20 mouse cellular contexts compared by ENCODE assay signal in genomic region chr9:60668886-60669285, GRCm38 (mm10). TPM values are rescaled to one million over a fixed set of nuclear protein-coding genes. Genes with fewer than 3 reads are reported as not detected.
A peak's percentile ranks its signal among the peaks of the same experiment; 100 is the strongest.
DNase-seq lines count a peak whose midpoint lies in the region; ATAC-seq and TF ChIP-seq lines count a peak whose summit lies in the region.
"Had no signal": no experiment of that assay in that cellular context is flagged by ENCODE, and none has a peak within 500 bp of the region (broad histone marks: within the 10 kb centered on the region; RNA-seq: fewer than 3 reads in every experiment).

No protein-coding gene starts in this region.

- ATAC-seq in cerebellum, adult (ENCODE audit: insufficient number of reproducible peaks, low FRiP score, low TSS enrichment) = no peak
- ATAC-seq: CD4-positive, CD25-positive, alpha-beta regulatory T cell, adult 4 months; forebrain, embryonic 15.5 days; hindbrain, embryonic 16.5 days had no signal

- TF ChIP-seq CTCF in layer of hippocampus, adult 2 months (conservative IDR thresholded peaks at IDR 0.05) = no peak

- H3K27ac ChIP-seq in layer of hippocampus, adult 2 months = peak overlapping the region; percentile 51; the same call in 1 of the 2 replicates
- H3K27ac ChIP-seq: embryonic facial prominence, embryonic 12.5 days; forebrain, embryonic 15.5 days; heart, embryonic 13.5 days; hindbrain, embryonic 12.5 days had no signal

- no peak overlapping the region for H3K4me3 ChIP-seq in layer of hippocampus, adult 2 months
- H3K4me3 ChIP-seq: embryonic facial prominence, embryonic 12.5 days; forebrain, embryonic 15.5 days; heart, embryonic 13.5 days; hindbrain, embryonic 12.5 days had no signal

- peak; percentile 45 for DNase-seq in cerebellum, adult 11 months
- no peak for DNase-seq in layer of hippocampus, adult 2 months (ENCODE audit: low spot score in 2 of 2)
- DNase-seq in layer of hippocampus, adult 18-20 months (ENCODE audit: low spot score in 2 of 2) = no peak
- peak; percentile 77 for DNase-seq in cerebellum, adult 9-10 months
- DNase-seq in cerebellum, postnatal 25 days = peak; percentile 66 to 76
- DNase-seq in urinary bladder, adult 2 months (ENCODE audit: low spot score) = no peak
- no peak for DNase-seq in gastrocnemius, postnatal 4 days (ENCODE audit: low spot score in 2 of 2)
- DNase-seq: adrenal gland, adult 8-10 months; adrenal gland, postnatal 36 days; B cell, adult 2 months; heart, postnatal 36 days; kidney, adult 11 months had no signal

RNA-seq across cellular contexts. Expression of gene Lrrc49, which starts 19.1 kb away (rescaled TPM):
- 10 to 100 TPM; 54.7 to 59.3 TPM for total RNA-seq in layer of hippocampus, adult 2 months (2021)
- total RNA-seq in layer of hippocampus, adult 18-20 months (2021) = 10 to 100 TPM; 59.4 to 61.0 TPM
- 17.2 and 19.4 TPM in 2 replicates for polyA plus RNA-seq in urinary bladder, adult 2 months (2012; rRNA removed)
- total RNA-seq in gastrocnemius, postnatal 4 days (2021) = 10 to 100 TPM in 1 of 2 experiments, 1 to 10 TPM in 1; 9.4 to 10.2 TPM

RNA-seq across cellular contexts. Expression of gene Larp6, which starts 43.9 kb away (rescaled TPM):
- total RNA-seq in layer of hippocampus, adult 2 months (2021) = 10 to 100 TPM; 37.9 to 39.2 TPM
- 10 to 100 TPM; 37.3 to 43.1 TPM for total RNA-seq in layer of hippocampus, adult 18-20 months (2021)
- polyA plus RNA-seq in urinary bladder, adult 2 months (2012; rRNA removed) = 3.5 and 4.0 TPM in 2 replicates
- total RNA-seq in gastrocnemius, postnatal 4 days (2021) = 1 to 10 TPM; 2.4 to 2.9 TPM
- total RNA-seq: G1E had no signal
- polyA plus RNA-seq: CD4-positive, CD25-positive, alpha-beta regulatory T cell, adult 4 months; G1E had no signal

Comparison
In these comparisons a context has a peak if more than half of its experiments do, and no peak if none do; other contexts are left out.
1. DNase-seq: peak in cerebellum, adult 11 months (single experiment), cerebellum, adult 9-10 months (single experiment) and cerebellum, postnatal 25 days (2 of 2); none in layer of hippocampus, adult 2 months (0 of 2), layer of hippocampus, adult 18-20 months (0 of 2), urinary bladder, adult 2 months (single experiment) and gastrocnemius, postnatal 4 days (0 of 2).
2. RNA of gene Lrrc49, which starts 19.1 kb away (total RNA-seq): 59.4 to 61.0 TPM in layer of hippocampus, adult 18-20 months and 54.7 to 59.3 TPM in layer of hippocampus, adult 2 months; 9.4 to 10.2 TPM in gastrocnemius, postnatal 4 days; every median in the first group is over 4 times any median in the second.
3. RNA of gene Larp6, which starts 43.9 kb away (total RNA-seq): 37.3 to 43.1 TPM in layer of hippocampus, adult 18-20 months and 37.9 to 39.2 TPM in layer of hippocampus, adult 2 months; 2.4 to 2.9 TPM in gastrocnemius, postnatal 4 days; every median in the first group is over 4 times any median in the second.